Mouse (Mus musculus): Measurements from ENCODE around the gene Rhbdl2. TPM values are rescaled to one million over a fixed set of nuclear protein-coding genes. Genes with fewer than 3 reads are reported as not detected.

Rhbdl2 gene
- total RNA-seq (2017) = not detected in 3 replicates

DNA sequence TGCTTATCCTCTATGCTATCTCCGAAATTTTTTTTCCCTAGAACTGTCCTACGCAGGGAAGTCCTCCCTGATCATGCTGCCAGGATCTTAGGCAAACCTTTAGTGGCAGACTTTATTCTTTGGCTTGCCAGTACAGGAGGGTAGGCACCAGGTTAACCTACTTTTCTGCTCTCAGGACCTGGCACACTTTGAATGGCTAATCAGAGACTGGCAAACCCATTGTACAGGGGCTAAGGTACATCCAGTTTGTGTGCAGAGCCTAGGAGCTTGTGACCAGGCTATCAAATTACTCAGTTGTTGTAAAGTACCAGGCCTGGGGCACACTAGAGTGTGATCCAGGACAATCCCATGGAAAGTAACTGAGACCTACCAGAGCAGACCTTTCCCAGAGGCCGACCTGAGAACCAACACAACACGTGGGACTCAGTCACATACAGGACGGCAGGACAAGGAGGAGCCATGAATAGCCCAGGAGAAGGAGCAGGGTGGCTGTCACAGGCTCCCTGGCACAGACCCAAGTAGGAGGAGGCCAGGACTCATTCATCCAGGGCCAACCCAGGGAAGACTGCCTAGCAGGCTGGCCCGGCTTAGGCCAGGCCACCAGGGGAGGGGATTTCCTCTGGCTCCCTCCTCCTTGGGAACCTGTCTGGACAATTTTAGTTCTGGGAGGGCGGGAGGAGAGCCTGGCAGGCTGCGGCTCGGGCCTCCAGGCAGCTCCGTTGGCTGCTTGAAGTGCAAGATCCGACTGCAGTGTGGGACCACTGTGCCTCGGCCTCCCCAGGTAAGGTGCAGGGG is at the start of gene Rhbdl2:
TSS of gene Rhbdl2 (plus strand) at position 684 of the 795 bp plus-strand sequence.
- ATAC-seq (replicated peaks; ENCODE audit: insufficient number of reproducible peaks, low FRiP score, low TSS enrichment, poor library complexity, severe bottlenecking) = no peak

DNA sequence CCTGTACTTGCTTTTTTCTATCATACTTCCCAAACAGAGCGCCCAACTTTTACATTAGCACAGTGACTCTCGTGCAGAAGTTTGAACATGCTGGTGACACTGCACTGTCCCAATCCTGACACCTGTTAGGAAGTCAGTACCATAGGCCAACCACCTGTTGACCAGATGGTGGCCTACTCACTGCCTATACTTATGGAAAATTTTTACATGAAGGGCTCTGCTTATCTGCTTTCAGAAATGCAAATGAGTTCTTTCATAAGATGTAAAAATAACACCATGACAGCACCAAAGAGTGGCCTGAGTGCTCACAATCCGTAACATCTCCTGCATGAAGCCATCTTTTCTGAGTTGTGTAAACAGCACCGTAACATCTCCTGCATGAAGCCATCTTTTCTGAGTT is 49.0 kb upstream of the Rhbdl2 start:
- no peak for ATAC-seq (replicated peaks; ENCODE audit: insufficient number of reproducible peaks, low FRiP score, low TSS enrichment, poor library complexity, severe bottlenecking)

- no peak for ATAC-seq (replicated peaks; ENCODE audit: insufficient number of reproducible peaks, low FRiP score, low TSS enrichment, poor library complexity, severe bottlenecking)
Observed at GRCm38 (mm10) chr4:123742891-123743290, 44.8 kb upstream of the Rhbdl2 start.

DNA sequence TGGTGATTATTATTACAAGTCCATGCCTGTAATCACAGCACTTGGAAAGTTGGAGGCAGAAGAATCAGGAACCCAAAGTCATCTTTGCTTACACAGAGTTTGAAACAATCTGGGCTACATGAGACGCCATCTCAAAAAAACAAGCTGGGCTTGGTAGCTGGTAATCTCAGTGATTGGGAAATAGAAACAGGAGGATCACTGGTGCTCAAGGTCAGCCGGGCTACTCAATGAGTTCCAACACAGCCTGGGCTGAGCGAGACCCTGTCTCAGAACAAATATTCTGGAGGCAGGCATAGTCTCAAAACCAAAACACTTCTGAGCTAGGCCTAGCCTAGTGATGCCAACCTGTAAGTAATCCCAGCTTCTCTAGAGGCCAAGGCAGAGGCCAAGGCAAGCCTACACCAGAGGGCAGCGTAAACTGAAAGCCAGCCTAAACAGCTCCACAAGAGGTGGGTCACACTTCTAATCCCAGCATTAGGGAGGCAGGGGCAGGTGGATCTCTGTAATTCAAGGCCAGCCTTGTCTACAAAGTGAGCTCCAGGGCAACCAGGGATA is 42.4 kb upstream of the Rhbdl2 start:
- ATAC-seq (replicated peaks; ENCODE audit: insufficient number of reproducible peaks, low FRiP score, low TSS enrichment, poor library complexity, severe bottlenecking) = no peak

- ATAC-seq (replicated peaks; ENCODE audit: insufficient number of reproducible peaks, low FRiP score, low TSS enrichment, poor library complexity, severe bottlenecking) = no peak
Observed at GRCm38 (mm10) chr4:123748726-123749415, 38.8 kb upstream of the Rhbdl2 start.

DNA sequence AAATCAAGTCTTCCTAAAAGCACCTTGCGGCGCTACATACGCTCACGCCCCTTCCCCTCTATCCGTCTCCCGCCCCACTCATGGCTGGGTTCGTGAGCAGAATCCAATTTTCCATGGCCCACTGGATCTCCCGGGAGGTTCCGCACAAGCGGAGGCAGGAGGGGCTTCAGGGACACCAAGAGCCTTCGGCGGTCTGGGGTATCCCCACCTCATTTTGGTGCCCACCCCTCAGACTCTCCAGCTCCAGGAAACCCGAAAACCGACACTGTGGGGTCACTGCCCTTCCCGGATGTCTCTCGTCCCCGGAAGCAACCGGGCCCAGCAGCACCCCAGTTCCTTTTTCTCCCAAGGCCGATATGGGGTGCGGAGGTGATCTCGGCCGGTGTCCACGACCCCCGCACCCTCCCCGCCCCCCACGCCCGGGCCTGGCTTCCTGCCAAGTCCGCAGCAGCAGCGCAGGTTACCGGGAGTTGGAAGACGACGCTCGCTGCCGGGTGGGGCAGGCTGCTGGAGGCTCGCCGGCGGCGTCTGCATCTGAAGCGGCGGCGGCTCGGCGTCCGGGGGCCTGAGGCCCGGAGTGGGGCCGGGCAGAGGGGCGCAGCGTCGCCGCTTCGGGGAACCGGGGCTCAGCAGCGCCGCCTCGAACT is 38.1 kb upstream of the Rhbdl2 start:
- peak; percentile 29 for ATAC-seq (replicated peaks; ENCODE audit: insufficient number of reproducible peaks, low FRiP score, low TSS enrichment, poor library complexity, severe bottlenecking)

DNA sequence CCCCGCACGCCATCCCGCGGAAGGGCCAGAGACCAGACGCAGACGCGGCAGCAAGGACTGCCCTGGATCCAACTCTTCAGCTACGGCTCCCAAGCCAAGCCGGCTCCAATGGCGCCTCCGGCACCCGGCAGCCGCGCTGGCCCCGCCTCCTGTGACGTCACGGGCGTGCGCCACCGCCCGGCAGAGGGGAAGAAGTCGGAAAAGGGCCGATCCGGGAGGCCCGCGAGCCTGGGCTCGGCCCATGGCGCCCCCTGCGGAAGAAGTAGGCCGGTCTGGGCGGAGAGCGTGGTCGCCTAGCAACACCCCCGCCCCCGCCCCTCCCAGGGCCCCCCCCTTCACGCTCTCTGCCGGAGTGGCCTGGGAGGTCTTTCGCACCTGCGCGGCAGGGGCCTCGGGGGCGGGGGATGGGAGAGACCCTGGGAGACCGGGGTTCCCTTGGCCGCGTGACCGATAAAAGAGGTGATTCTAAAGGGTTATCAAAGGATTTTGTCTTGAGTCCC is 37.5 kb upstream of the Rhbdl2 start, which contains the start of gene Akirin1:
TSS of gene Akirin1 (minus strand) at position 194 of the 500 bp plus-strand sequence.
- peak; percentile 90 for ATAC-seq (replicated peaks; ENCODE audit: insufficient number of reproducible peaks, low FRiP score, low TSS enrichment, poor library complexity, severe bottlenecking)

DNA sequence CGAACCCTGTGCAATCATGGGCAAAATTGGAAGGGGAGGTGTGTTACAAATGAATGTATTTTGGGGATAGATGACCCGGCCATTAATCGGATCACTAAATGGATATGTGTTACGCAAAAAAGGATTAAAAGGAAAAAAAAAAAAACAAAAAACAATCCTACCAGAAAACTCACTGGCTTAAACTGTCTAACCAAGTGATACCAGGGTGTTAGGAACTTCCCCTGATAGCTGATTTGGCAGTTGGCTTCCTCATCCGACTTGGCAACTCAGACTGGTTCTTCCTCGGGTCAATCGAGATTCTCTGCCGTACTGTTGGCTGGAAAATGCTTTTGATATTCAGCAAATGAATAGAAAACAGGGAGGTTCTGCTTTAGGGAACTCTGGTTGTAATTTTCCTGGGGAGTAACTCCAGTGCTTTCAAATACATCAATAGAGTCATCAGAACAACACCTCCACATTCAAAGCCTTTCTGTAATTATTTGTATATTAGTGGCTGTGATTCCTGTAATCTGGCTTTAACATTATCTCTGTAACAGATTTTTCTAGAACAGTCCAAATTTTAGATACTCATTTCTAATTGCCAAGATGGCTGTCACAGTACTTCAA is 36.9 kb upstream of the Rhbdl2 start:
- ATAC-seq (replicated peaks; ENCODE audit: insufficient number of reproducible peaks, low FRiP score, low TSS enrichment, poor library complexity, severe bottlenecking) = peak; percentile 47; the same call in 1 of the 2 replicates

GRCm38 (mm10) chr4:123758306-123758705 is 29.4 kb upstream of the Rhbdl2 start:
- no peak for ATAC-seq (replicated peaks; ENCODE audit: insufficient number of reproducible peaks, low FRiP score, low TSS enrichment, poor library complexity, severe bottlenecking)

GRCm38 (mm10) chr4:123765071-123765470 is 22.6 kb upstream of the Rhbdl2 start:
- no peak for ATAC-seq (replicated peaks; ENCODE audit: insufficient number of reproducible peaks, low FRiP score, low TSS enrichment, poor library complexity, severe bottlenecking)

- no peak for ATAC-seq (replicated peaks; ENCODE audit: insufficient number of reproducible peaks, low FRiP score, low TSS enrichment, poor library complexity, severe bottlenecking)
Observed at GRCm38 (mm10) chr4:123767807-123768206, 19.9 kb upstream of the Rhbdl2 start.

DNA sequence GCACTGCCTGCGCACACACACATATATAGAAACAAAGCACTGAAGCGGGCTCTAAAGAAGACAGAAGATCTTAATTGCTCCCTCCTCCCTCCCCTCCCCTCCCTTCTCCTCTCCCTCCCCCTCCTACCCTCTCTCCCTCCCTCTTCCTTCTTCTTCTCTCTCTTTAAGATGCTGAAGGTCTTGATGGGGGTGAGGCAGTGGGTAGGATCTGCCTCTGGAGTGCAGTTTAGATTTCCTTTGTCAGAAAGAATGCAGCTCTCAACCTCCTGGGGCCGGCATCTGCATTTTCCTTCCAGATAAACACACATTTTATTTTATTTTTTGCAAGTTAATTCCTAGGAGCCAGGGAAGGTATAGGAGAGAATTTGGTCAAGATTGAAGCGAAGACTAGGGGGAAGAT is 19.4 kb upstream of the Rhbdl2 start:
- no peak for ATAC-seq (replicated peaks; ENCODE audit: insufficient number of reproducible peaks, low FRiP score, low TSS enrichment, poor library complexity, severe bottlenecking)

DNA sequence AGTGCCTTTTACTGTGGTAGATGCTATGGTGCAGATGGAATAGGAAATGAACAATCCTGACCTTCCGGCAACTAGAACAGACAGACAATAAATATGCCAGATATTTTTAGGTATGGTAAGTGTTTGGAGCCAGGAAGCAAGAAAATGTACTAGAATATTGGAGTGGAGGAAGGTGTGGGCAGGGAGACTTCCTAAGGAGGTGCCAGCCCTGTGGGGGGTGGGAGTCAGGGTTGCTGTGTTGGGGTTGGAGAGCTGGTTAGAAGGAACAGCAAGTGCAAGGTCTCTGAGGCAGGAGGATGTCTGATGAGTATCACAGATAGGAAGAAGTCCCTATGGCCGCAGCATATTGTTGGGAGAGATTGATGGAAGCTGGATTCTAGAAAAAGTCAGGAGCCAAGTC is 5.0 kb downstream of the Rhbdl2 start:
- ATAC-seq (replicated peaks; ENCODE audit: insufficient number of reproducible peaks, low FRiP score, low TSS enrichment, poor library complexity, severe bottlenecking) = no peak

DNA sequence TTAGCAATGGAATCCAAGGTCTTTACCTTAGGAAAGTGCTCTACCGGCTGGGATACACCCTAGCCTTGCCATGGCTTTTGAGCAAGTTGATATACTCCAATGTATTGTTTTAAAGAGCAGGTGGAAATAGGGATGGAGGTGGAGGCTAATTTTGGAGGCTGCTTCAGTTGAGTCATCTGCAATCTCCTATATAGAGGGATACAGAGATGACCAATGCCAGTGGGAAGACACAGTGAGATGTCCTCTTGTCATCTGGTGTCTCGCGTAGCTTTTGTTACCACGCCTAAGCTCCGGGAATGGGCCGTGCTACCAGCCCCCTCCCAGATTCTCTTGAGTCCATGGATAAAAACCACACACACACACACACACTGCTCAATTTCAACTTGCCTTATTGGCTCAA is 5.5 kb downstream of the Rhbdl2 start:
- ATAC-seq (replicated peaks; ENCODE audit: insufficient number of reproducible peaks, low FRiP score, low TSS enrichment, poor library complexity, severe bottlenecking) = no peak

DNA sequence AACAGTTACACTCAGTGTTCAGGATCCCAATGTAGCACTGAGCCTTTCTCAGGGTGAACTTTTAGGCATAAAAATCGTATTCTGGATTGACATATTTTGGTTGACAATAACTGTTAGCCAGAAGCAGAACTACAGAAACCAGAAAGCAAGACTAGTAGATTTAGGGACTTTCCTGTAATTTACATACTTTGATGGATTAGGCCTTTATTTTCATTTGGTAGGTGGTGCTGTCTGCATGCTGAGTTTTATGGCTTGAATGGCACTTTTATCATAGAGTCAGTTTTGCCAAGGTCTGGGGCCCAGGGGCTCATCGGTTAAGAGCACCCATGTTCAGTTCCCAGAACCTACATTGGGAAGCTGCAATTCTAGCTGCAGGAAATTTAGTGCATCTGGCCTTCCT is 7.4 kb downstream of the Rhbdl2 start:
- no peak for ATAC-seq (replicated peaks; ENCODE audit: insufficient number of reproducible peaks, low FRiP score, low TSS enrichment, poor library complexity, severe bottlenecking)

- no peak for ATAC-seq (replicated peaks; ENCODE audit: insufficient number of reproducible peaks, low FRiP score, low TSS enrichment, poor library complexity, severe bottlenecking)
Observed at GRCm38 (mm10) chr4:123797403-123797802, 9.7 kb downstream of the Rhbdl2 start.

GRCm38 (mm10) chr4:123797856-123798255 is 10.2 kb downstream of the Rhbdl2 start:
- ATAC-seq (replicated peaks; ENCODE audit: insufficient number of reproducible peaks, low FRiP score, low TSS enrichment, poor library complexity, severe bottlenecking) = no peak

DNA sequence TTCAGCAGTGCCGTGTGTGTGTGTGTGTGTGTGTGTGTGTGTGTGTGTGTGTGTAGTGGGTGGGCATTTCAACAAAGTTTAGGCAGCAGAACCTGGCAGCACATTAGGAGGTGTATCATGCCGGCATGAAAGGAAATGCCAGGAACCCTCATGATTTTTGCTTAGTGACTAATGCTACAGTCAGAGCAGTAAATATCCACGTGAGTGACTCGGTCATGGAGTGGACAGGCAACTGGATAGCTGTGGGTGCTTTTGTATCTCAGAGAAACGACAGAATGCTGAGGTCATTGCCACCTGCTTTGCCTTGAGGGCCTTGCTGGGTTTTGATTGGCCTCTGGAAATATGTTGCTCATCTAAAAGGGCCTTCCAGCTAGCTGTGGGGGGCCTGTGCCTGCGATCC is 16.0 kb downstream of the Rhbdl2 start:
- no peak for ATAC-seq (replicated peaks; ENCODE audit: insufficient number of reproducible peaks, low FRiP score, low TSS enrichment, poor library complexity, severe bottlenecking)

DNA sequence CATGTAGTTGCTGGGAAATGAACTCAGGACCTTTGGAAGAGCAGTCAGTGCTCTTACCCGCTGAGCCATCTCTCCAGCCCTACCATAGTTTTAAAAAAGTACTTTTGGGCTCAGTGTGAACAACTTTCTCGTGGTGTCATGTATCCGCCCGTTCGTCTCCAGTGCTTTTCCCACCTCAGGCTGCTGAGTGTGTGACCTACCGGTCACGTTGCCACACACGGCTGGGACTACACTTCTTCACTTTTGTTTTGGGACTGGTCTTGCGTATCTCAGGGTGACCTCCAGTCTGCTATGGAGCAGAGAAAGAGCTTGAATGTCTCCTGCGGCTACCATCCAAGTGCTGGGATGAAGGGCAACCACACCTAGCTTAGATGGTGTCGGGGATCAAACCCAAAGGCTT is 20.6 kb downstream of the Rhbdl2 start:
- ATAC-seq (replicated peaks; ENCODE audit: insufficient number of reproducible peaks, low FRiP score, low TSS enrichment, poor library complexity, severe bottlenecking) = no peak

Data from monocyte, adult 5-6 weeks (primary cell).